Mouse (Mus musculus) C2C12 (cell line): Measurements from ENCODE around the gene Mob2. TPM values are rescaled to one million over a fixed set of nuclear protein-coding genes. Genes with fewer than 3 reads are reported as not detected.

ENCODE experiments used
- H3K27me3 ChIP-seq: one replicate; pipeline ENCODE4 v1.6.1; 2011; ENCODE audit not compliant: control insufficient read depth, insufficient read depth, insufficient read length
- H3K36me3 ChIP-seq: one replicate; pipeline ENCODE4 v1.6.1; 2011; ENCODE audit not compliant: control insufficient read depth, insufficient read depth
- H3K4me3 ChIP-seq: one replicate; pipeline ENCODE4 v1.5.1; 2011; ENCODE audit warnings: mild to moderate bottlenecking, control low read depth; ENCODE audit not compliant: poor library complexity, insufficient read depth, severe bottlenecking
- H3K79me2 ChIP-seq: one replicate; pipeline ENCODE4 v1.6.1; 2011; ENCODE audit not compliant: control insufficient read depth, insufficient read depth
- H3K79me3 ChIP-seq: one replicate; pipeline ENCODE4 v1.6.1; 2011; ENCODE audit warnings: low read depth, control low read depth
- H3ac ChIP-seq: one replicate; pipeline ENCODE3; 2011; ENCODE audit warnings: low read depth; ENCODE audit not compliant: control insufficient read depth, insufficient read length
- CEBPB ChIP-seq: IDR thresholded peaks from one replicate; pipeline ENCODE4 v1.6.1; 2011; ENCODE audit warnings: low read depth, mild to moderate bottlenecking, control low read depth, moderate library complexity
- CTCF ChIP-seq: IDR thresholded peaks from one replicate; pipeline ENCODE4 v1.5.1; 2011; ENCODE audit not compliant: control insufficient read depth, insufficient read depth, insufficient read length
- FOSL1 ChIP-seq: IDR thresholded peaks from one replicate; pipeline ENCODE4 v1.8.0; 2011; ENCODE audit warnings: mild to moderate bottlenecking, low read length; ENCODE audit not compliant: poor library complexity, insufficient read depth, severe bottlenecking
- MAX ChIP-seq: IDR thresholded peaks from one replicate; pipeline ENCODE4 v1.6.1; 2011; ENCODE audit warnings: mild to moderate bottlenecking, control low read depth
- MYOD1 ChIP-seq: IDR thresholded peaks from one replicate; pipeline ENCODE4 v1.6.1; 2011; ENCODE audit warnings: low read depth; ENCODE audit not compliant: control insufficient read depth, insufficient read length
- MYOG ChIP-seq: IDR thresholded peaks from one replicate; pipeline ENCODE4 v1.6.1; 2011; ENCODE audit not compliant: control insufficient read depth, insufficient read length; ENCODE audit errors: extremely low read depth
- USF1 ChIP-seq: IDR thresholded peaks from one replicate; pipeline ENCODE4 v1.6.1; 2011; ENCODE audit warnings: low read depth, mild to moderate bottlenecking, control low read depth, moderate library complexity
- microRNA-seq: library from miRNA; unstranded; fragments of <30 nt; microRNA quantifications from one replicate; pipeline ENCODE4, GENCODE M21; 2019; ENCODE audit warnings: borderline microRNAs expressed
- polyA plus RNA-seq: library from polyadenylated mRNA; unstranded; fragments of >200 nt; fragmentation: generic; extraction: Trizol; gene quantifications from one replicate; pipeline ENCODE4 v1.2.1, GENCODE M21; 2012; ENCODE audit warnings: missing spikeins

Mob2 gene
- polyA plus RNA-seq, 1 experiment = 27.5 TPM

GRCm38 (mm10) chr7:141959133-141959532 is 101.7 kb downstream of the Mob2 start:
- Histone ChIP-seq H3K27me3 (peaks cover 23% of the 10 kb centered on the region), H3ac (no peak overlapping the region), H3K79me3 (no peaks in the 10 kb centered on the region), H3K4me3 (no peak overlapping the region), H3K79me2 (no peaks in the 10 kb centered on the region), H3K36me3 (no peaks in the 10 kb centered on the region)
- no peak for TF ChIP-seq MYOG
- TF ChIP-seq MAX = no peak
- TF ChIP-seq FOSL1 = no peak
- no peak for TF ChIP-seq CEBPB
- TF ChIP-seq CTCF = no peak
- no peak for TF ChIP-seq USF1
- no peak for TF ChIP-seq MYOD1

Small RNA genes lying within 50 kb of the gene (microRNA-seq; reads per million reads assigned to microRNA genes)
- not detected for gene Mir3104

Other genes starting within 250 kb of the Mob2 start
- gene Muc5b, start 222.0 kb downstream of the Mob2 start, polyA plus RNA-seq = under 0.01 TPM
- gene Tollip, start 142.6 kb downstream of the Mob2 start, polyA plus RNA-seq = 29.5 TPM
- gene Brsk2, start 111.3 kb downstream of the Mob2 start, polyA plus RNA-seq = 0.05 TPM
- gene Dusp8, start 34.8 kb upstream of the Mob2 start, polyA plus RNA-seq = 2.1 TPM
- gene Gm45618, start 59.7 kb upstream of the Mob2 start, polyA plus RNA-seq = not detected
- gene Gm39115, start 75.0 kb upstream of the Mob2 start, polyA plus RNA-seq = not detected
- gene Gm45337, start 83.5 kb upstream of the Mob2 start, polyA plus RNA-seq = not detected
- not detected for gene Gm29735, start 96.0 kb upstream of the Mob2 start, polyA plus RNA-seq
- not detected for gene Gm4553, start 104.7 kb upstream of the Mob2 start, polyA plus RNA-seq
- gene Krtap5-2, start 114.9 kb upstream of the Mob2 start, polyA plus RNA-seq = not detected
- gene Gm10153, start 129.3 kb upstream of the Mob2 start, polyA plus RNA-seq = not detected
- not detected for gene Krtap5-3, start 140.3 kb upstream of the Mob2 start, polyA plus RNA-seq
- gene Gm7579, start 150.8 kb upstream of the Mob2 start, polyA plus RNA-seq = not detected
- not detected for gene Krtap5-5, start 168.9 kb upstream of the Mob2 start, polyA plus RNA-seq
- gene Gm40460, start 180.0 kb upstream of the Mob2 start, polyA plus RNA-seq = not detected
- not detected for gene Gm2431, start 197.3 kb upstream of the Mob2 start, polyA plus RNA-seq
- gene Gm4559, start 213.3 kb upstream of the Mob2 start, polyA plus RNA-seq = not detected
- gene Krtap5-1, start 236.1 kb upstream of the Mob2 start, polyA plus RNA-seq = not detected
- 0.04 TPM for gene Krtap5-4, start 242.5 kb upstream of the Mob2 start, polyA plus RNA-seq